Mouse (Mus musculus) brain, embryonic 18.5 days (tissue): ENCODE measurements around the gene Dnttip2.
"Not testable (repeated sequence)": the region's sequence is repeated elsewhere in the genome, so short reads cannot be mapped to it uniquely, and the experiment has no call there.

ENCODE experiments used
- DNase-seq: peaks from one replicate; pipeline ENCODE4 v3.0.0-alpha.2; 2012; ENCODE audit warnings: low read depth, low spot score

Gene Dnttip2

GRCm38 (mm10) chr3:122289344-122289743 lies 15.2 kb downstream of the Dnttip2 start:
- DNase-seq: not testable (repeated sequence)

DNA sequence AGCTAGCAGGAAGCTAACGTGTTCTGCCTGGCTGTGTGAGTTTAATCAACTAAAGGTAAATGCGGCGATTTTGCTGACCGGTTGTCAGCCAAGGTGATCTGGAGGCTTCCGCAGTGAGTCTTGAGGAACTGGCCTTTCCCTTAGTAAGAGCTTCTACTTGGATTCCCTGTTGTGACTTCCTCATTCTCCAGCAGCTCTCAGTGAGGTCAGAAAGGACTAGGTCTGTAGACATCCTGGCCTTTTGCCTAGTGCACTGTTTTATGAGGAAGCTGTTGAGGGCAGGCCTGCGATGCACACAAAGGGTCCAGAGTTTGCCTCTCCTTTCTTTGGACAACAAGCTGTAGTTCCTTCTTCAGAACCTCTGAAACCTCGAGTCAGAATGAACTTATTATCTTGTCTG lies 16.5 kb downstream of the Dnttip2 start:
- DNase-seq: no peak

DNA sequence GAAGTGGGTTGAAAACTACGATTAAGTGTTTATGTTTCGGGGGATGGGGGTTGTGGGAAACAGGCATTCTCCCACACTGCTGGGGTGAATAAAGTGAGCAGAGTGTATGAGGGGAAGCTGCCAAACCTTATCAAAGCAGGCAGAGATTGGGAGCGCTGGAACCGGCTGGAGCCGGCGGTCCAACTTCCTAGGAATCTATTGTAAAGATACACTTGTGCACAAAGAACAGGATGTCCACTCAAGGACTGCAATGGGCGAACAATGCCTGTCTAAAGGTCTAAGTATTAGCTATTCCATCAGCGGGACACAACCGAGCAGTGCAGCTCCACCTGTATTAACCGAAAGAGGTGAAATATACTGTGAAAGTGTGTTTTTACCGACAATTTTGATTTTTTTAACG lies 17.6 kb downstream of the Dnttip2 start:
- no peak for DNase-seq

GRCm38 (mm10) chr3:122292300-122293222 lies 18.4 kb downstream of the Dnttip2 start:
- DNase-seq: peak; percentile 69

- DNase-seq: no peak
These were observed 19.2 kb downstream of the Dnttip2 start for GRCm38 (mm10) chr3:122293223-122293953.

GRCm38 (mm10) chr3:122293954-122294850 lies 20.0 kb downstream of the Dnttip2 start, which contains the start of gene Bcar3:
Gene Bcar3 (plus strand): TSS chr3:122294136.
- peak; percentile 93 for DNase-seq

DNA sequence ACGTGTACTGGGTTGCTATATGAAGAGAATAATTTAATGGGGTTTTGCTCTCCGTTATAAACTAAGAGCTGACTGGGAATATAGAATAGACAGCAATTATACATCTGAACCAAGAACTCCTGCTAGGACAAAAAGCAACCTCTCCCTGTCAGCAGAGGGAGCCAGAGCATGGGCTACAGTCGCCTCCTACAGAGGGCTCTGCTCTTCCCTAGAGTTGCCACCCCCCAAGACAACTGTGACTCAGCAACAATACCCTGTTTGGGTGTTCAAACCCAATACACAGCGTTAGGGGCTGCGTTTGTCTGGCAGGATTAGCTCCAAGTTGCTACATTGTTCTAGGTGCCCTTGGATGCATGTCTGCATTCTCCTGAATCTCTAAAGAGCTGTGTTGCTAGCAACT lies 21.3 kb downstream of the Dnttip2 start:
- DNase-seq: no peak

- DNase-seq: no peak
These were observed 22.8 kb downstream of the Dnttip2 start for GRCm38 (mm10) chr3:122296979-122297378.

DNA sequence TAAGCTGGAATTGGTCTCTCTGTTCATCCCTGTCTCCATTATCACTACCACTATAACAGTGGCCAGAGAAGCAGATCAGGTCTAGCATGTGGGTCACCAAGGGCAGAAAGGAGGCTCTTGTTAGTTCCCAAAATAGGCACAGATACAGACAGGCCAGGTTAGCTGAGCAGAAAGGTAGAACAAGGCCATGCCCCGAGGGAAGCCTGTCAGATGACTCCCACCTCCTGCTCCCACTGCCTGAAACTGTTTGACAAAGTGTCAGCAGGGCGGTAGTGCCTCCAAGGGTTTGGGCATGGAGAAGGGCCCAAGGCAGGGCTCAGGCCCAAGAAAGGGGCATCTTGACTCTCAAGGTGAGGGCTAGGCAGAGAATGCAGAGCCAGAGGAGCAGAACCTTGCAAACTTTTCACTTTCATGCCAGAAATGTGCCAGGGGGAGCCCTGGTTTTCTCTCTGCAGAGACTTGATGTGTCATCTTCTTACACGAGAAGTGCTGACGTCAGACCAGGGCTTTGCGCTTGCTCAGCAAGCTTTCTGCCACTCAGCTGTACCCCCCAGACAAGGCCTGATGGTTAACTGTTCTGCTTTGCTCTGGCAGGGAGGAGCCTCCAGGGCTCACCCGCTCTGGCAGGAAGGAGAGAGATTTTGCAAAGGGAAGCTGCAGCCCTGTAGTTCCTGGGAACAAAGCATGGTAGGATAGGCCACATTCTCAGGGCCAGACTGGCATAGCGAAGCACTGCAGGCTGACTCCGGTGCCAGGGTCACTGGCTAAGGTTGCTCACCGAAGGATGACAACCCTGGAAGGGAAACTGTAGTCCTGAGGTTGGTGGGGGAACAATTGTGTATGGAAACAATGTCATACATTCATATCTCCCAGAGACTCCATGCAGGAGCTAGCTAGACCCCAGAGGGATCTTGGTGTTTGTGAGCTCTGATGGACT lies 27.1 kb downstream of the Dnttip2 start:
- DNase-seq: no peak

GRCm38 (mm10) chr3:122304560-122304959 lies 30.4 kb downstream of the Dnttip2 start:
- no peak for DNase-seq

DNA sequence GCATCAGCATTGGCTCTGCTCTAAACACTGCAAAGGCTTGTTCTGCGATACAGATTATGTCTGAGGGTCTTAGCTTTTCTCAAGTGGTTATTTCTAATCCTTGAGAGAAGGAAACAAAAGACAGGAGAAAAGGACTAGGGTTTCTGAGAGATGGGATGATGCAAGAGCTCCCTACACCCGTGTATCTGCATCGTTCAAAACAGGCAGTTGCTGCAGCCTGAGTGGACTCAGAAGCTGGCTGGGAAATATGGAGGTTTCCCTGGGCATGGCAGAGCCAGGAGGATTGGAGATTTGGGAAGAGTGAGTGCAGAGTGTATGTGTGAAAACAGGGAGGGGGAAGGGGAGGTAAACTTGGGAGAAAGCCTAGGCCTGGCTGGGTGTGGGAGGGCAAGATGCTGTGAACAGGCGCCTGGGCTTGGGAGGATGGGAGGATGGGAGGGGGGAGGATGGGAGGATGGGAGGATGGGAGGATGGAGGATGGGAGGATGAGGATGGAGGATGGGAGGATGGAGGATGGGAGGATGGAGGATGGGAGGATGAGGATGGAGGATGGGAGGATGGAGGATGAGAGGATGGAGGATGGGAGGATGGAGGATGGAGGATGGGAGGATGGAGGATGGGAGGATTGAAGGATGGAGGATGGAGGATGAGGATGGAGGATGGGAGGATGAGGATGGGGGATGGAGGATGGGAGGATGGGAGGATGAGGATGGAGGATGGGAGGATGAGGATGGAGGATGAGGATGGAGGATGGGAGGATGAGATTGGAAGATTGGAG lies 33.9 kb downstream of the Dnttip2 start:
- no peak for DNase-seq

- no peak for DNase-seq
These were observed 34.8 kb downstream of the Dnttip2 start for GRCm38 (mm10) chr3:122308981-122309380.

DNA sequence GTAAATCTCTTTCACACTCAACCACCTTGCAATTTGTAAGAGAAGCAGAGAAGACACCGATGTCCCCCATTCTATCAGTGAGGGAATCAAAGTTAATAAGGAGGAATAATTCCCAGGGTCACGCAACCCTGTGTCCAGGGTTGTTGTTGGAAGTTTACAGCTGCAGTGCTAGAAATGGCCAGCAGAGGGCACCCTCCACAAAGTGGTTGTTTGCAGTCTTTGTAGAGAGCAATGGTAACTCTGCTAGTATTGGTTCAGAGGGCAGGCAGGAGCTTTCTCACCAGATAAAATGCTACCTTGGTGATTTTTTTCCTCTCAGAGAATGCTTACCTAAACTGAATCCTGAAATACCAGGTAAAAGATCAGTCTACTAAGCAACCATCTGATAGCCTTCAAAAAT lies 37.9 kb downstream of the Dnttip2 start:
- DNase-seq: no peak

- DNase-seq: no peak
These were observed 38.9 kb downstream of the Dnttip2 start for GRCm38 (mm10) chr3:122312936-122313629.

- DNase-seq: no peak
These were observed 39.7 kb downstream of the Dnttip2 start for GRCm38 (mm10) chr3:122313936-122314335.

DNA sequence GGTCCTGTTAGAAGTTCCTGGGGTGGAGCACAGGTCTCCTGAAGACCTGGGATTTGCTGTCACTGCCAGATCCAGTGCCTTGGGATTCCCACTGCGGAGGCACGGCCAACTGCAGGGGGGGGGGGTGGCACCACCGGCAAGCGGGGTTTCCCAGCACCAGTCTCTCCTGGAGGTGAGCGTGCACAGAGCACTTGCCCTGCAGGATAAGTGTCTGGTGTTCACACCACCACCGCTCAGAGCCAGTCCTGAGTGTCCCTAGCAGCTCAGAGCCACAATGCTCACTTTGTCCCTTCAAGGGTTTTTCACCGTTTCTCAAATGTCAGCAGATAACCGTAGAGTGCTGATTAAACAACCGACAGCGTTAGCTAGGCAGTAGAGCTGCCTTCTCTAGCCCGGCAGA lies 42.4 kb downstream of the Dnttip2 start:
- no peak for DNase-seq

DNA sequence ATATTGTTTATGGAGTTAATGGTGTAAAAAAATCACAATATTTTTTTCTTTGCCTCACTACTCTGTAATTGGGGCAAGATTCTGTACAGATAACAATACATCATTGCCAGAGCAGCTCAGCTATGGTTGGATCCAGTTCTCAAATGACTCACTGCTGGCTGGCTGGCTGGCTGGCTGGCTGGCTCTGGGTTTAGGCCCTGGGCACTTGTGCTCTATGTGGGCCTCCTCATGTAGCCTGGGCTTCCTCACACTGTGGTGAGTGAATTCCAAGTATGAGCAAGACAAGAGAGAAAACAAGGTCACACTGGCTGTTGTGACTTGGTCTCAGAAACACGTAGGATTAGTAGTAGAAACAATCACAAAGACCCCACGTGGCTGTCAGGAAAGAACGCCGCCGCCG lies 43.2 kb downstream of the Dnttip2 start:
- DNase-seq: no peak

GRCm38 (mm10) chr3:122322226-122322625 lies 48.0 kb downstream of the Dnttip2 start:
- no peak for DNase-seq

- no peak for DNase-seq
These were observed 49.7 kb downstream of the Dnttip2 start for GRCm38 (mm10) chr3:122323841-122324240.
